Mouse (Mus musculus): ENCODE data around the gene Gpatch1.
"Not testable (repeated sequence)": the region's sequence is repeated elsewhere in the genome, so short reads cannot be mapped to it uniquely, and the experiment has no call there.

Gene Gpatch1

DNA sequence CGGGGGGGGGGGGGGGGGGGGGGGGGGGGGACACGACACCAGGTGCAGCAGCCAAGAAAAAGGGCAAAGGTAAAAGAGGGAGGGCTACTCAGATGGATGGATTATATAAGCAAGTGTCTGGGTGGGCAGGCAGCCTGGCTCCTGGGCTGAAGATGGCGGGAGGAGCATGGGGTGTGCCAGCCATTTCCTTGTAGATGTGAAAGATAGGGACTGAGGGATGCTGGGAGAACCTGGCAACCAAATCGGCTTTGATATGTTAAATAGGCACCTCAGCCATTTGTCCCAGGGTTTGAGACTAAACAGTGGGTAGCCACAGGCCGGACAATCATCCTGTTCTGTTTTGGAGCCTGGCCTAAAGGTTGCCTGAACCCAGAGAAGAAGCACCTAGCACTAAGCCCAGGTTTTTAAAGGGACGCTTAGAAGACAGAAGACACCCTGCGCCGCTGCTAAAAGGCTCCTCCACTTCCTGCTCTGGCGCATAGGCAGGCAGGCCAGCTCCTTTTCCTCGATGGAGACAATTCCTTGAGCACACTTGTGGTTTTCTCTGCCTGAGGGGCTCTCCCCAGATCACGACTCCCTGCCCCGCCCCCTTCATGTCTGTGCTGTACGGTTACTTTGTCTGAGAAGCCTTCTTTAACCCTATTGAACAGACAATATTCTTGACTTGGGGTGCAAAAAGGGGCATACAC is 4.6 kb upstream of the Gpatch1 start:
- no peak for DNase-seq

DNA sequence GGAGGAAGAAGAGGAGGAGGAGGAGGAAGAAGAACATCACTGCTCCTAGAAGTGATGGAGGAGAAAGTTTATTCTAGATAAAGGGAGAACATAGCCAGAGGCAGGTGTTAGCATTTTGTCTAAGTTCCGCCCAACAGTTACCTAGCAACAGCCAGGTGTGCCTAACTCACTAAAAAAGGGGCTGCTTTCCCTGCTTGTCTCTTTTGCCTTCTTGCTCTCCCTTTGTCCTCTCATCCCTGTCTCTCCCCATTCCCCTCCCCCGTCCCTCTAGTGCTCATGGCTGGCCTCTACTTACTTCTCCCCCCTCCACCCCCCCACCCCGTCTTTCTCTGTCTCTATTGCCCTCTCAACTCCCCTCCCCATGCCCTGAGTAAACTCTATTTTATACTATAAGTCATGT is 3.9 kb upstream of the Gpatch1 start:
- no peak for DNase-seq

DNA sequence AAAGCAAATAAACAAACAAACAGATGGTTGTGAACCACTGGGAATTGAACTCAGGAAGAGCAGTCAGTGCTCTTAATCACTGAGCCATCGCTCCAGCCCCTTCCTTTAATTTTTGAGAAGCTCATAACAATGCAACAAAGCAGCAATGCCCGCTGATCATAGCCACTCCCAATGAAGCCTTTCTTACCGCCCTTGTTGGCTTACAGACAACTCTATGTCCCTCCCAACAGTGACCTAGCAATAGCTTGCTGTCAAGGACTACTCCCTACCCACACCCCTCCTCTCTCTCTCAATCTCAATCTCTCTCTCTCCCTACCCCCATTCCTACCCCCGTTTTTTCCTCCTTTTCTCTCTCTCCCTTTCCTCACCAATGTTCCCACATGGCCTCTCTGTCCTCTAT is 1.5 kb upstream of the Gpatch1 start:
- DNase-seq: peak in 1 of 2 experiments; percentile 54

- DNase-seq: not testable (repeated sequence)
Observed at GRCm38 (mm10) chr7:35319221-35319620, 981 bp upstream of the Gpatch1 start.

GRCm38 (mm10) chr7:35314156-35314555 is 4.1 kb downstream of the Gpatch1 start:
- DNase-seq: no peak

DNA sequence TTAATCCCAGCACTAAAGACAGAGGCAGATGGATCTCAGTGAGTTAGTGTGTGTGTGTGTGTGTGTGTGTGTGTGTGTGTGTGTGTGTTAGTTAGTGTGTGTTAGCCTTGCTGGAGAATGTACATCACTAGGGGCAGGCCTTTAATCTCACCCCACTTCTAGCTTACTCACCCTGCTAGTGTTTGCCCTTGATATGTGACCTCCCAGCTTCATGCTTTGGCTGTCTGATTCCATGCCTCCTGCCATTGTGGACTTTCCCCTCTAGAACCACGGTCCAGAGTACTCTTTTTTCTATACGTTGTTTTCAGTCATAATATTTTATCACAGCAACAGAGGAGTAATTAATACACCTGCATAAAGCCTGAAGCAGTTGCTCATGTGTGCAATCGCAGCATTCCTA is 7.0 kb downstream of the Gpatch1 start:
- no peak for DNase-seq

DNA sequence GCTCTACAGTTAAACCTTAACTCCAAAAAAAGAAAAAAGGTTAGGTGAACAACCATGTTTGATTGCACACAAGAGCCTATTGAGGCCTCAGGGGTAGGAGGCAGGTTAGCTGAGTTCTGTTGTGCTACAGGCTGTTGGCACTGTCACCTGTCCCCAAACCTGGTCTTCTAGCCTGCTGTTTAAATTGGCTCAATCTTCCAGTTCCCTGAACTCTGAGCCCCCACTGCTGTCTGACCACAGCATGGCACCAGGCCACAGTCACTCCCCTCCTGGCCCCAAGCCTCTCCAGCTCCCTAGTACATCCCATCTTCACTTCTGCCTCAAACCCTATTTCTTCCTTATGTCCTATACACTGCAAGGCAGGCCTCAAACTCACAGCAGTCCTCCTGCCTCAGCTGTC is 17.4 kb downstream of the Gpatch1 start:
- no peak for DNase-seq

DNA sequence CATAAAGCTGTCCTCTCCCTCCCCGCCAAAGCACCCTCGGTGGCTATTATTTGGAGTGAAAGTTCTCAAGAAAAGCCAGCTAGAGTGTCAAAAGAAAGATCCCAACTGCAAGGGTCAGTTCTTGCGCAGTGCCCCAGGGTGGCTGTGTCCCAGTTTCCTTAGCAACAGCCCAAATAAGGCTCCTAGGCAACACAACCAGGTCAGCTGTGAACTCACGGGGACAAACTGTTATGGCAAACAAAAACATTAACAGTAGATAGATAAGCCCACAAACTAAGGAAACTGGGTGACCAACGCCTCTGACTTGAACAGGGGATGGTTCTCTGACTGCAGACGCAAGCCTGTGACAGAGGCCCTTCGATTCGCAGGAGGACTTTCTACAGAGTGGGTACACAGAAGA is 18.6 kb downstream of the Gpatch1 start:
- peak; percentile 41 to 74 for DNase-seq

- DNase-seq: no peak
Observed at GRCm38 (mm10) chr7:35297886-35298285, 20.4 kb downstream of the Gpatch1 start.

DNA sequence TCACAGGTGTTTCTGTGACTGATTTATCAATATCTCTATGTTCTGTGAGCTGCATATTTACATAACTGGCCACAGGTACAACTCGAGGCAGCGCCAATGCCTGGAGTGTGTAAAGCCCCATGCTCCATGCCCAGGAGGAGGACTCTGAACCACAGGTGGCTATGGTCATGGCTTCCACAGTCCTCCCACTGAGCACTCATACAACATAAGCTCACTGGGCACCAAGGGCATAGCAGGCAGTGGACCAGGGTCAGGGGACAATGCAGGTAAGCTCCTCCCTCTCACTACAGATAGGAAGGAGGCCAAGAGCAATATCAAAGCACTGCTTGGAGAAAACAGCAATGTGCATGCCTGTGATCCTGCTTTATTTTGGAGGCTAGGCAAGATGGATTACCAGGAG is 22.6 kb downstream of the Gpatch1 start:
- no peak for DNase-seq

DNA sequence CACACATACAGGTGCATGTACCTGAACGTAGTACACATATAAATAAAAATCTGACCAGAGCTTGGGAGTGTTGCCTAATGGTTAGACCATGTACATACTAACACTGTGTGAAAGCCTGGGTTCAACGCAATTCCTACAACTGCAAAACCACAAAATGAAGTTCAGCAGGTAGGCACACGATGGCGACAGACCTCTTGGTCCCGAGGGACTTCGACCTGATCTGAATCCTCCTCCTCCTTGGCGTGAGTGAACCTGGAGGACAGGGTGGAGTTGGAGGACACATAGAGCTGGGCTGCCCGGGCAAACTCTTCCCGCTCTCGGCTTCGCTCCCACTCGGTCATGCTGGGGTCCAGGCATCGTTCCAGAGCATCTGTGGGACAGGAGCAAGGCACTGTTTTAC is 24.8 kb downstream of the Gpatch1 start:
- no peak for DNase-seq

- DNase-seq: no peak
Observed at GRCm38 (mm10) chr7:35278933-35279332, 39.3 kb downstream of the Gpatch1 start.

GRCm38 (mm10) chr7:35277433-35277832 is 40.8 kb downstream of the Gpatch1 start:
- DNase-seq: no peak

- peak; percentile 34 to 40 for DNase-seq
Observed at GRCm38 (mm10) chr7:35269443-35270024, 48.7 kb downstream of the Gpatch1 start.

- DNase-seq: peak in 1 of 2 experiments; percentile 15
Observed at GRCm38 (mm10) chr7:35267841-35268240, 50.4 kb downstream of the Gpatch1 start.

- DNase-seq: no peak
Observed at GRCm38 (mm10) chr7:35266666-35267065, 51.6 kb downstream of the Gpatch1 start.

GRCm38 (mm10) chr7:35264746-35265145 is 53.5 kb downstream of the Gpatch1 start:
- peak; percentile 40 to 54 for DNase-seq

DNA sequence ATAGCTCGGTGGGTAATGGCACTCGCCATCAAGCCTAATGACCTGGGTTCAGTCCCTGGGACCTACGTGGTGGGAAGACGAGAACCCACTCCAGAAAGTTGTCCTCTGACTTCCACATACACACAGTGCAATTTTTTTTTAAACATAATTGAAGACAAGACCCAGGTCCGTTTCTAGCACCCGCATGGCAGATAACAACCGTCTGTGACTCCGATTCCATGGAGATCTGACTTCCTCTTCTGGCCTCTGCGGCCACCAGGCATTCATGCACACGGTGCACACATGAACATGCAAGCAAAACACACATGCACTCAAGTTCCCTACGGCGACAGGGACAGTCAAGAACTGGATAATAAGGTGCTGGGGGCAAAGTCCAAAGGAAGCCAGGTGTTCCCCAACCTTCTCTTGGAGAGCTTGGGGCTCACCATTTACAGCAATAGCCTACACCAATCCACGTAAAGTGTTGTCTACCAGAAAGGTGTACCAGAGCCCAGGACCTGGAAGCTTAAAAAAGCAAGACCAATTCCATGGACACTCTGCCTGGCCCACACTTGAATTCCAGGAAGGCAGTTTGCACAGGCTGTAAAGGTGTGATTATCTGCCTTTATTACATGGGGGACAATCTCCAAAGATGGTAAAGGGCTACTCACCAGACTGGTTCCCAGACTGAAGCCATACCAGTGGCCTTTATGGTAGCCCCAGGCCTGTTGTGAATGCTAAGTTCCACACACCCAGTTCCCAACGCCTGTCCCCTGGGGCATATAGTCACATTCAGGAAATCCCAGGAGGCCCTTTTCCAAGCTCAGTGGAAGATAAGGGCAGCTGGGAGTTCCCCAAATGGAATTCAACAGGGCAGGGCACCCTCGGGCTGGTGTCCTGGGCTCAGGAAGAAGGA is 54.4 kb downstream of the Gpatch1 start:
- DNase-seq: no peak

- DNase-seq: no peak
Observed at GRCm38 (mm10) chr7:35259384-35259783, 58.9 kb downstream of the Gpatch1 start.

DNA sequence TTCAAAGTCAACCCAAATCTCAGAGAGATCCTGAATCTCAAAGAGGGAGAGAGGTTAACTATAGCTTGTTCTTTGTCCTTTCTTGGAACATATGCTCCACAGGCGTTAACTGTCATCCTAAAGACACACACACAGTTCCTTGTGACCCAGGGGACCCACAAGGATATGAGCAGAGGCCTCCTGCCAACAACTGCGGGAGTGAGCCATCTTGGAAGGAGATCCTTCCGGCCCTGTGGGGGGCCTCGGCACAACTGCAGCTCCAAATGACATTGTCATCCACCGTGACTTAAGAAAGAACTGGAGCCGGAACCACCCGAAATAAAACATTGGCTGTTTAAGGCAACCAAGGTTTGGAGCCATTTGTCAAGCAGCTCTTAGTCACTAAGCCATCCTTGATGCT is 59.9 kb downstream of the Gpatch1 start:
- DNase-seq: no peak

DNA sequence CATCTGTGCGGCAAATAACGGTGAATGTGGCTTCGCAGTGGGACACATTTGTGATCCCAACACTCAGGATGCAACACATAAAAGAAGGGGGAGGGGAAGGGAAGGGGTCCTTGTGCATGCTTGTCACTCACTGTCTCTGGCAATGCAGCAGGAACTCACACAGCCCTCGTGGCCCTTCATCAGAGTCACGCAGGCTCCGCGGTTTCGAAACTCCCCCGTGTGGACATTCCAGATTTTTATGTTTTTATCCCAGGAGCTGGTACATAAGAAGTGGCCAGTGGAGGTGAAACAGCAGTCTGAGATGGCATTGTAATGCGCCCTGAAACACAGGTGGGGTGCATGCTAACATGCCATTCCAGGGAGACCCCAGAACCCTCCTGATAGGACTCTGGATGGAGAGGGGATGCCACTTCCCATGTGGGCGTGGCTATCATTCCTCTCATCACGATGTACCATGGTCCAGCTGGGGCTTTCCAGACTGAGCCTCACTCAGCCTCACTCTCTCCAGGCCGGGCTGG is 66.1 kb downstream of the Gpatch1 start:
- peak; percentile 12 to 13 for DNase-seq

DNA sequence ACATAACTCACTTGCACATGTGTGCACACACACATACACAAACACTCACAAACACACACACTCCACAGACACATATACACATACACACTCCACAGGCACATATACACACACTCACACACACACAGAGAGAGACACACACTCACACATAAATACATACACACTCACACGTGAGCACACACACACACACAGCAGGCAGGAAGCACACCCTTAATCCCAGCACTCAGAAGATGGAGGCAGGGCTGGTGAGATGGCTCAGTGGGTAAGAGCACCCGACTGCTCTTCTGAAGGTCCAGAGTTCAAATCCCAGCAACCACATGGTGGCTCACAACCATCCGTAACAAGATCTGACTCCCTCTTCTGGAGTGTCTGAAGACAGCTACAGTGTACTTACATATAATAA is 80.3 kb downstream of the Gpatch1 start:
- DNase-seq: not testable (repeated sequence)

GRCm38 (mm10) chr7:35235308-35235707 is 82.9 kb downstream of the Gpatch1 start:
- peak; percentile 64 to 78 for DNase-seq
